Mouse (Mus musculus) spleen, adult 18-20 months (tissue): ENCODE measurements around the gene Cfap69.

Experiments
- DNase-seq, 2 experiments: peaks; one replicate each; pipeline ENCODE4 v3.0.0; 2022; ENCODE audit warnings: mixed read lengths in 2 of 2

Cfap69 gene

GRCm38 (mm10) chr5:5648817-5649569 is 15.0 kb downstream of the Cfap69 start:
- no peak for DNase-seq

- no peak for DNase-seq
These were observed 17.9 kb downstream of the Cfap69 start for GRCm38 (mm10) chr5:5646173-5646572.

GRCm38 (mm10) chr5:5638496-5638895 is 25.5 kb downstream of the Cfap69 start:
- DNase-seq = no peak

GRCm38 (mm10) chr5:5625491-5625890 is 38.5 kb downstream of the Cfap69 start:
- DNase-seq = no peak

GRCm38 (mm10) chr5:5618329-5618728 is 45.7 kb downstream of the Cfap69 start:
- no peak for DNase-seq

GRCm38 (mm10) chr5:5610540-5610939 is 53.5 kb downstream of the Cfap69 start:
- DNase-seq = no peak

GRCm38 (mm10) chr5:5587686-5588085 is 76.4 kb downstream of the Cfap69 start:
- DNase-seq = no peak

GRCm38 (mm10) chr5:5573749-5574317 is 90.2 kb downstream of the Cfap69 start, which contains the start of gene Gm8773:
Gene Gm8773, plus strand, starts transcription at chr5:5573799.
- no peak for DNase-seq

GRCm38 (mm10) chr5:5562435-5562834 is 101.6 kb downstream of the Cfap69 start:
- no peak for DNase-seq

GRCm38 (mm10) chr5:5561041-5561706 is 102.9 kb downstream of the Cfap69 start:
- DNase-seq = no peak

GRCm38 (mm10) chr5:5559798-5560197 is 104.2 kb downstream of the Cfap69 start:
- DNase-seq = no peak

- DNase-seq = peak; percentile 78 to 88
These were observed 104.8 kb downstream of the Cfap69 start, which contains the start of gene Gtpbp10 for GRCm38 (mm10) chr5:5559079-5559740. Gene Gtpbp10, minus strand, starts transcription at chr5:5559538.

- no peak for DNase-seq
These were observed 112.9 kb downstream of the Cfap69 start for GRCm38 (mm10) chr5:5551110-5551509.

GRCm38 (mm10) chr5:5540385-5540784 is 123.7 kb downstream of the Cfap69 start:
- DNase-seq = no peak

GRCm38 (mm10) chr5:5539771-5540170 is 124.3 kb downstream of the Cfap69 start:
- no peak for DNase-seq

- DNase-seq = no peak
These were observed 127.9 kb downstream of the Cfap69 start for GRCm38 (mm10) chr5:5536131-5536530.

- DNase-seq = no peak
These were observed 130.2 kb downstream of the Cfap69 start for GRCm38 (mm10) chr5:5533656-5534420.
